In the genomic region with DNA sequence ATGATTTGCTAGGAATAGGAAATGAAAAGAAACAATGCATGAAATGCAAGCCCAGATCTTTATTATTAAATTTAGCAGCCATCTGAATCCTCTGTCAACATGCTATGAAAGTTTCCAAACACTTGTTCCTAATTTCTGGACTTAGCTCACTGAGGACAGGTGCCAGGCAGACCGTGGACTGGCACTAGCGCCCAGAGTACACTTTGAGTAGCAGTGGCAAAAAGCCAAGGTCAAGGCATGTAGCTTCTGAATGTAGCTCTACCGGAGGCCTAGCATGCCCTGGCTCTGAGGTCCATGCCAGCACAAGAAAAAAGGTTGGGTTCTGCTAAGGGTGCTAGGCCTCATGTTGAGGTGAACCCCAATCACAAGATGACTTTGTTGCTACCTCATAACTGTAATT, we compare ENCODE assay signal across 12 mouse cellular contexts.
DNase-seq lines count a peak whose midpoint lies in the region.
"Had no signal": no experiment of that assay in that cellular context is flagged by ENCODE, and none has a peak within 500 bp of the region (broad histone marks: within the 10 kb centered on the region; RNA-seq: fewer than 3 reads in every experiment).

No protein-coding gene starts in this region.

- H3K4me3 ChIP-seq in heart, embryonic 10.5 days = no peak overlapping the region
- H3K4me3 ChIP-seq: erythroblast, embryonic 14.5 days; midbrain, embryonic 13.5 days; neural tube, embryonic 12.5 days had no signal

- no peak overlapping the region for H3K27ac ChIP-seq in heart, embryonic 10.5 days
- H3K27ac ChIP-seq: midbrain, embryonic 13.5 days; neural tube, embryonic 12.5 days had no signal

- H3K4me1 ChIP-seq in heart, embryonic 10.5 days = peaks cover 20% of the 10 kb centered on the region

- 80% methylated on average over 3 of the region's 3 CpGs for WGBS in heart, embryonic 10.5 days

- DNase-seq in heart, adult 18-20 months = peak; percentile 48 to 62
- no peak for DNase-seq in heart, embryonic 10.5 days (ENCODE audit: low spot score)
- peak; percentile 8 for DNase-seq in urinary bladder, postnatal 14 days (ENCODE audit: low spot score)
- no peak for DNase-seq in urinary bladder, postnatal 4 days (ENCODE audit: low spot score in 2 of 2)
- peak; percentile 77 for DNase-seq in kidney, postnatal 14 days
- no peak for DNase-seq in layer of hippocampus, postnatal 36 days
- DNase-seq in urinary bladder, adult 2 months (ENCODE audit: low spot score) = no peak
- DNase-seq: cerebellum, adult 18-20 months had no signal

- H3K36me3 ChIP-seq in heart, embryonic 10.5 days = no peaks in the 10 kb centered on the region
- H3K36me3 ChIP-seq: midbrain, embryonic 13.5 days; neural tube, embryonic 12.5 days had no signal

- H3K27me3 ChIP-seq in heart, embryonic 10.5 days (ENCODE audit: insufficient read depth, poor library complexity, severe bottlenecking) = peaks cover 66% of the 10 kb centered on the region; the same call in 1 of the 2 replicates
- H3K27me3 ChIP-seq: CH12.LX; neural tube, embryonic 12.5 days had no signal

- H3K9me3 ChIP-seq in heart, embryonic 10.5 days = no peaks in the 10 kb centered on the region
- H3K9me3 ChIP-seq: midbrain, embryonic 13.5 days; neural tube, embryonic 12.5 days had no signal

Comparison
In these comparisons a context has a peak if more than half of its experiments do, and no peak if none do; other contexts are left out.
1. DNase-seq: peak in heart, adult 18-20 months (2 of 2), urinary bladder, postnatal 14 days (single experiment) and kidney, postnatal 14 days (single experiment); none in heart, embryonic 10.5 days (single experiment), urinary bladder, postnatal 4 days (0 of 2), layer of hippocampus, postnatal 36 days (0 of 2) and urinary bladder, adult 2 months (single experiment).